Mouse (Mus musculus) CH12.LX (cell line): ENCODE measurements around the gene Ppp1r1c. TPM values are rescaled to one million over a fixed set of nuclear protein-coding genes. Genes with fewer than 3 reads are reported as not detected.

ENCODE experiments used
- DNase-seq: peaks from one replicate; pipeline ENCODE4 v3.0.0-alpha.2; 2013; ENCODE audit errors: extremely low read depth
- H3K27ac ChIP-seq: 2 replicates; pipeline ENCODE4 v1.5.1; 2012; ENCODE audit warnings: low read depth, mild to moderate bottlenecking, control low read depth, moderate library complexity; ENCODE audit not compliant: insufficient read depth
- H3K27me3 ChIP-seq: replicated peaks from 2 replicates; pipeline ENCODE3; 2012; ENCODE audit warnings: inconsistent platforms
- H3K36me3 ChIP-seq, 2 experiments: replicated peaks in 1 of 2; 2 replicates each; pipeline versions ENCODE3 to v1.6.1; 2012; ENCODE audit warnings: inconsistent platforms in 1 of 2, low read length in 1 of 2, mild to moderate bottlenecking in 1 of 2, mixed read lengths in 1 of 2, moderate library complexity in 1 of 2; ENCODE audit not compliant: control insufficient read depth in 1 of 2, insufficient read depth in 1 of 2
- H3K4me1 ChIP-seq, 2 experiments: 2 replicates each; pipeline ENCODE4 v1.6.1; 2012; ENCODE audit warnings: inconsistent platforms in 1 of 2, moderate library complexity in 1 of 2; ENCODE audit not compliant: insufficient read depth in 2 of 2, control insufficient read depth in 1 of 2
- H3K4me2 ChIP-seq: 2 replicates; pipeline ENCODE4 v1.6.1; 2012; ENCODE audit warnings: low read depth, mild to moderate bottlenecking, control low read depth; ENCODE audit not compliant: poor library complexity, insufficient read depth, severe bottlenecking
- H3K4me3 ChIP-seq, 3 experiments: fragments of 150-350 bp in 1 of 3; sonication (generic) in 1 of 3; replicated peaks in 1 of 3; 2 replicates each; pipeline versions ENCODE3 to v1.5.1; 2011 to 2012; ENCODE audit warnings: low read depth in 2 of 3, low read length in 2 of 3, mild to moderate bottlenecking in 2 of 3, moderate library complexity in 2 of 3, control low read depth in 1 of 3, improper control_type of control experiment in 1 of 3, inconsistent platforms in 1 of 3, mixed read lengths in 1 of 3; ENCODE audit not compliant: poor library complexity in 1 of 3
- H3K79me2 ChIP-seq: replicated peaks from 2 replicates; pipeline ENCODE4 v1.6.1; 2012; ENCODE audit warnings: mild to moderate bottlenecking, moderate library complexity; ENCODE audit not compliant: control insufficient read depth, poor library complexity, insufficient read depth, severe bottlenecking; ENCODE audit errors: extremely low read depth
- H3K9ac ChIP-seq: 2 replicates; pipeline ENCODE4 v1.6.1; 2012; ENCODE audit warnings: low read depth, mild to moderate bottlenecking, control low read depth, moderate library complexity; ENCODE audit not compliant: insufficient read depth
- H3K9me3 ChIP-seq: replicated peaks from 2 replicates; pipeline ENCODE3; 2012; ENCODE audit warnings: low read length, inconsistent platforms, mixed read lengths
- BHLHE40 ChIP-seq: IDR thresholded peaks from 2 replicates; pipeline ENCODE4 v1.6.1; 2011; ENCODE audit warnings: mild to moderate bottlenecking, low read depth, low read length, improper control_type of control experiment
- CTCF ChIP-seq, 2 experiments: IDR thresholded peaks in 1 of 2; conservative IDR thresholded peaks in 1 of 2; 2 replicates each; pipeline ENCODE4 v1.5.1; 2011 to 2012; ENCODE audit warnings: low read depth in 2 of 2, low read length in 2 of 2, improper control_type of control experiment in 1 of 2, inconsistent platforms in 1 of 2, mild to moderate bottlenecking in 1 of 2, moderate library complexity in 1 of 2
- ELF1 ChIP-seq: IDR thresholded peaks from 2 replicates; pipeline ENCODE4 v1.6.1; 2014; ENCODE audit warnings: low read depth, mild to moderate bottlenecking, inconsistent platforms, low read length, improper control_type of control experiment
- ETS1 ChIP-seq: conservative IDR thresholded peaks from 2 replicates; pipeline ENCODE4 v1.6.1; 2012; ENCODE audit warnings: low read depth, mild to moderate bottlenecking, inconsistent platforms, low read length, improper control_type of control experiment, moderate library complexity
- JUN ChIP-seq: IDR thresholded peaks from 2 replicates; pipeline ENCODE4 v1.6.1; 2011; ENCODE audit warnings: low read depth, mild to moderate bottlenecking, low read length, improper control_type of control experiment, moderate library complexity; ENCODE audit not compliant: insufficient read depth
- MEF2A ChIP-seq: IDR thresholded peaks from 2 replicates; pipeline ENCODE4 v1.6.1; 2014; ENCODE audit warnings: low read depth, mild to moderate bottlenecking, inconsistent platforms, low read length, improper control_type of control experiment, borderline replicate concordance
- POLR2A ChIP-seq: IDR thresholded peaks from 2 replicates; pipeline ENCODE4 v1.6.1; 2011; ENCODE audit warnings: low read depth, mild to moderate bottlenecking, improper control_type of control experiment, low read length
- USF1 ChIP-seq: IDR thresholded peaks from 2 replicates; pipeline ENCODE4 v1.6.1; 2014; ENCODE audit warnings: low read depth, mild to moderate bottlenecking, inconsistent platforms, low read length, improper control_type of control experiment
- USF2 ChIP-seq: conservative IDR thresholded peaks from 2 replicates; pipeline ENCODE4 v1.6.1; 2011; ENCODE audit warnings: low read depth, low read length, improper control_type of control experiment
- ZKSCAN1 ChIP-seq: IDR thresholded peaks from 2 replicates; pipeline ENCODE4 v1.6.1; 2012; ENCODE audit warnings: low read depth, inconsistent platforms, low read length, improper control_type of control experiment, borderline replicate concordance
- ZNF384 ChIP-seq: IDR thresholded peaks from 2 replicates; pipeline ENCODE4 v1.6.1; 2012; ENCODE audit warnings: low read depth, low read length, improper control_type of control experiment, inconsistent platforms
- dilution Hi-C: fragments of 300-500 bp; cut with MboI; formaldehyde crosslinking; loops from 2 replicates; pipeline ENCODE4 v1.14.3; 2020; ENCODE audit warnings: low sequenced_read_pairs; ENCODE audit not compliant: extremely low pct_unique_long_range_greater_than_20kb, extremely low pct_ligation_motif_present
- in situ Hi-C: fragments of 300-500 bp; cut with MboI; formaldehyde crosslinking; loops from 3 replicates; pipeline ENCODE4 v1.14.3; 2019; ENCODE audit warnings: low sequenced_read_pairs, low pct_ligation_motif_present, low pct_unique_long_range_greater_than_20kb, mixed read lengths
- polyA plus RNA-seq: library from polyadenylated mRNA; unstranded; fragments of >175 nt; gene quantifications from 2 replicates; pipeline ENCODE4 v1.2.1, GENCODE M21; 2012; ENCODE audit warnings: low read depth; ENCODE audit not compliant: insufficient read length
- total RNA-seq, 2 experiments: library from RNA; depleted of rRNA; stranded (reverse); fragments of 300-350 nt in 1 of 2; fragments of >200 nt in 1 of 2; gene quantifications; 2 replicates each; pipeline ENCODE4 v1.2.3; 2012 to 2014

Gene Ppp1r1c
- total and polyA plus RNA-seq, 3 experiments = not detected

DNA sequence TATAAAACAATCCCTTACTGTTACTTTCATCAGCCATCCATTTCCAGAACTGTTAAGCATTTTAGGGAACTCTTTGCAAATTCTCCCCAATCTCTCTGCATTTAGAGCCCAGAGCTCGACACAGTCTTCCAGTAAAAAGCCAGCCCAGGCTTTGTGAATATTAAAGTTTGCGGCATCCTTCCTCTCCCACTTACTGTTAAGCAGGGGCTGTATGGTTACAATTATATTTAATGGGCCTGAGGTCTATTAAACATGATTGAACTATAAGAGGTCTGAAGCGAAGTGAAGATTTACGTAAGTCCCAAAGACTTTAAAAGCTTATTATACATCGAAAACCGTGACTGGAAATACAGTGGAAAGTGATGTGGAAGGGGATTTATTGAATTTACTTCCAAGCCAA is 7.2 kb downstream of the Ppp1r1c start:
- Histone ChIP-seq H3K27me3 (no peaks in the 10 kb centered on the region), H3K4me1 (peaks cover 3 to 20% of the 10 kb centered on the region in 2 experiments; a peak in 2 of 4 replicates), H3K4me2 (no peak overlapping the region), H3K36me3 (no peaks in the 10 kb centered on the region), H3K9ac (no peak overlapping the region), H3K79me2 (no peaks in the 10 kb centered on the region), H3K9me3 (no peaks in the 10 kb centered on the region), H3K4me3 (no peak overlapping the region), H3K27ac (no peak overlapping the region)
- no peak for DNase-seq
- in situ Hi-C loops (no loop called here), dilution Hi-C loops (no loop called here)
- TF ChIP-seq ZNF384 (no peak), BHLHE40 (no peak), ETS1 (no peak), ZKSCAN1 (no peak), CTCF (conservative IDR thresholded peaks at IDR 0.05 in 1 of 2, IDR thresholded peaks at IDR 0.05 in 1 of 2; ENCODE audit: low read depth in 2 of 2, low read length in 2 of 2) (no peak)

DNA sequence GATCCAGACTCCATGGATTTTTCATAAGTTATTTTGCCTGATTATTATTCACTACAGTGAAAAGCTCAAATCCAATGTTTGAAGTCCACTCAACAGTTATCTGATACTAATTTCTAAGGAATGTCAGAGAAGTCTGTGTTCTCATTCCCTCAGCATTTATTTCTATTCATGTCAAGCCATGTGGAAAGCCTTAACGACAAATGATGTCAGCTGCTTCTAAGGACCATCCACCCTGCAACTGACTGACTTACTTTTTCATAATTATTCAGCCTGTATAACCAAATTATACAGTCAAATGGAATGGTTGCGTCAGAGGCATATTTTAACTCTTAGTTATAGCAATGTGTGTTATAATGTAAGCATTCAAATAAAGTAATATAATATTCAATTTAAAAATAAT is 8.3 kb downstream of the Ppp1r1c start:
- H3K27me3 ChIP-seq = no peaks in the 10 kb centered on the region
- H3K9me3 ChIP-seq = no peaks in the 10 kb centered on the region
- H3K36me3 ChIP-seq = no peaks in the 10 kb centered on the region
- H3K4me2 ChIP-seq = no peak overlapping the region
- in situ Hi-C loops = no loop called here
- no peak overlapping the region for H3K27ac ChIP-seq
- DNase-seq = no peak
- H3K79me2 ChIP-seq = no peaks in the 10 kb centered on the region
- TF ChIP-seq JUN (no peak), POLR2A (no peak), MEF2A (no peak), USF2 (no peak), ELF1 (no peak)
- TF ChIP-seq, all 38 proteins: peak for 0
- peaks cover 3 to 20% of the 10 kb centered on the region in 2 experiments; a peak in 2 of 4 replicates for H3K4me1 ChIP-seq
- H3K4me3 ChIP-seq = no peak overlapping the region
- dilution Hi-C loops = no loop called here
- no peak overlapping the region for H3K9ac ChIP-seq

- TF ChIP-seq USF2 = no peak
- TF ChIP-seq ZKSCAN1 = no peak
- TF ChIP-seq ELF1 = no peak
- TF ChIP-seq USF1 = no peak
- H3K36me3 ChIP-seq = no peaks in the 10 kb centered on the region
- no peak overlapping the region for H3K27ac ChIP-seq
- no peak overlapping the region for H3K4me2 ChIP-seq
- dilution Hi-C loops = no loop called here
- H3K9me3 ChIP-seq = no peaks in the 10 kb centered on the region
- H3K4me3 ChIP-seq = no peak overlapping the region
- no peak for DNase-seq
- no peaks in the 10 kb centered on the region for H3K79me2 ChIP-seq
- no peaks in the 10 kb centered on the region for H3K27me3 ChIP-seq
- H3K9ac ChIP-seq = no peak overlapping the region
- peaks cover 3 to 18% of the 10 kb centered on the region in 2 experiments; a peak in 2 of 4 replicates for H3K4me1 ChIP-seq
- in situ Hi-C loops = no loop called here
These were observed 10.3 kb downstream of the Ppp1r1c start for GRCm38 (mm10) chr2:79717846-79718245.
